Mouse (Mus musculus): ENCODE results near the gene Olfr222.

DNA sequence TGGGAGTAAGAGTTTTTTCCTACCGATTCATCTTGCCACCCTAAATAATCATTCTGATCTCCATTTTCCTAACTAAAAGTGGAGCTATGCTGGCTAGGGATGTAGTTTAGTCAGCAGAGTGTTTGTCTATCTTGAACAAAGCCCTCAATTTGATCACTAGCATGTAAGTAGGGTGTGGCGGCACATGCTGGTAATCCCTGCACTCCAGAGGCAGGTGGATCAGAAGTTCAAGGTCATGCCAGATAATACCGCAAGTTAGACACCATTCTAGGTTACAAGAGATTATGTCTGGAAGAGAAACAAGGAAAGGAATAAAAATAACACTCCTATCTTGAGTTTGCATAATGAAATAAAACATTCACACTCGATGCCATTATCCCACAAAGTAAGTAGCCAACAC lies 13.7 kb downstream of the Olfr222 start:
- TF ChIP-seq POLR2A (IDR thresholded peaks at IDR 0.05; ENCODE audit: insufficient read depth, low read depth, low read length) (no peak), CTCF (IDR thresholded peaks at IDR 0.05) (no peak), EP300 (IDR thresholded peaks at IDR 0.05; ENCODE audit: insufficient read depth, low read depth, low read length) (no peak)

Data from heart, adult 2 months (tissue).